Mouse (Mus musculus): ENCODE results near the gene Olfr1423. TPM values are rescaled to one million over a fixed set of nuclear protein-coding genes. Genes with fewer than 3 reads are reported as not detected.

The Olfr1423 gene
- polyA plus RNA-seq, 1 experiment from 2014 or later, result 0.03 TPM

DNA sequence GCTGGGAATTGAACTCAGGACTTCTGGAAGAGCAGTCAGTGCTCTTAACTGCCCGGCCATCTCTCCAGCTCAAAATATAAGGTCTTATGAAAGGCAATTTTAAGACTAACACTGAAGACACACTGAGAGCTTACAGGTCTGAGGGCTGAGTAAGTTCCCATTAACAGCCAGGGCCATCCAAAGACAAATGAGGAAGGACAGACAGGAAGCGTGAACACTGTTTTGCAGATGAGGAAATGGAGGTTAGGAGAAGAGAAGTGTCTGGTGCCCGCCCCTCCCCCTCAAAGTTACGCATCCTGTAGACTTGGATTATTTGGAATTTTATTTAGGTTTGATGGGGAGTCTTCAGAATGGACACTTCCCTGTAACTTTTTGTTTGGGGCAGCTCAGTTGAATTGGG is 17.0 kb downstream of the Olfr1423 start:
- 82% methylated on average over 4 of the region's 4 CpGs for WGBS
- Histone ChIP-seq H3K9ac (ENCODE audit: low read length) (no peak overlapping the region), H3K4me2 (no peak overlapping the region), H3K27me3 (ENCODE audit: control insufficient read depth, insufficient read depth, low read length) (no peaks in the 10 kb centered on the region), H3K4me3 (ENCODE audit: low read depth, low read length) (no peak overlapping the region), H3K27ac (ENCODE audit: low read depth, low read length) (no peak overlapping the region), H3K4me1 (ENCODE audit: control insufficient read depth, insufficient read depth, low read length) (peaks cover 1% of the 10 kb centered on the region; the same call in 1 of the 2 replicates), H3K9me3 (ENCODE audit: control insufficient read depth, low read length) (no peaks in the 10 kb centered on the region), H3K36me3 (ENCODE audit: control insufficient read depth, insufficient read depth, low read length) (no peaks in the 10 kb centered on the region)
- DNase-seq (ENCODE audit: low spot score, missing footprints), result no peak
- ATAC-seq (ENCODE audit: low FRiP score), result no peak

GRCm38 (mm10) chr19:12016192-12016591 is 24.9 kb downstream of the Olfr1423 start:
- Histone ChIP-seq H3K4me3 (ENCODE audit: low read depth, low read length) (no peak overlapping the region), H3K4me1 (ENCODE audit: control insufficient read depth, insufficient read depth, low read length) (peaks cover 6% of the 10 kb centered on the region), H3K27ac (ENCODE audit: low read depth, low read length) (no peak overlapping the region), H3K36me3 (ENCODE audit: control insufficient read depth, insufficient read depth, low read length) (no peaks in the 10 kb centered on the region), H3K27me3 (ENCODE audit: control insufficient read depth, insufficient read depth, low read length) (no peaks in the 10 kb centered on the region), H3K9me3 (ENCODE audit: control insufficient read depth, low read length) (no peaks in the 10 kb centered on the region), H3K9ac (ENCODE audit: low read length) (no peak overlapping the region), H3K4me2 (no peak overlapping the region)
- no peak for DNase-seq (ENCODE audit: low spot score, missing footprints)
- no peak for ATAC-seq (ENCODE audit: low FRiP score)
- WGBS, result 74% methylated on average over 4 of the region's 4 CpGs

- no peaks in the 10 kb centered on the region for H3K27me3 ChIP-seq (ENCODE audit: control insufficient read depth, insufficient read depth, low read length)
- DNase-seq (ENCODE audit: low spot score, missing footprints) (no peak), ATAC-seq (ENCODE audit: low FRiP score) (no peak)
- H3K27ac ChIP-seq (ENCODE audit: low read depth, low read length), result no peak overlapping the region
- no peaks in the 10 kb centered on the region for H3K9me3 ChIP-seq (ENCODE audit: control insufficient read depth, low read length)
- no peak overlapping the region for H3K4me3 ChIP-seq (ENCODE audit: low read depth, low read length)
- no peak overlapping the region for H3K4me2 ChIP-seq
- no peak overlapping the region for H3K9ac ChIP-seq (ENCODE audit: low read length)
- no peaks in the 10 kb centered on the region for H3K36me3 ChIP-seq (ENCODE audit: control insufficient read depth, insufficient read depth, low read length)
- WGBS, result 70% methylated on average over 8 of the region's 8 CpGs
- H3K4me1 ChIP-seq (ENCODE audit: control insufficient read depth, insufficient read depth, low read length), result peaks cover 6% of the 10 kb centered on the region
These were observed 25.4 kb downstream of the Olfr1423 start for GRCm38 (mm10) chr19:12015708-12016107.

GRCm38 (mm10) chr19:12013228-12013627 is 27.9 kb downstream of the Olfr1423 start:
- peak overlapping the region; percentile 49 for H3K9ac ChIP-seq (ENCODE audit: low read length)
- no peaks in the 10 kb centered on the region for H3K36me3 ChIP-seq (ENCODE audit: control insufficient read depth, insufficient read depth, low read length)
- H3K27me3 ChIP-seq (ENCODE audit: control insufficient read depth, insufficient read depth, low read length), result no peaks in the 10 kb centered on the region
- H3K9me3 ChIP-seq (ENCODE audit: control insufficient read depth, low read length), result no peaks in the 10 kb centered on the region
- ATAC-seq (ENCODE audit: low FRiP score), result no peak
- WGBS, result 0% methylated on average over 12 of the region's 12 CpGs
- H3K4me1 ChIP-seq (ENCODE audit: control insufficient read depth, insufficient read depth, low read length), result peaks cover 3% of the 10 kb centered on the region; the same call in 1 of the 2 replicates
- DNase-seq (ENCODE audit: low spot score, missing footprints), result peak; percentile 89
- peak overlapping the region; percentile 50 for H3K4me2 ChIP-seq
- H3K4me3 ChIP-seq (ENCODE audit: low read depth, low read length), result peak overlapping the region; percentile 64
- H3K27ac ChIP-seq (ENCODE audit: low read depth, low read length), result no peak overlapping the region

DNA sequence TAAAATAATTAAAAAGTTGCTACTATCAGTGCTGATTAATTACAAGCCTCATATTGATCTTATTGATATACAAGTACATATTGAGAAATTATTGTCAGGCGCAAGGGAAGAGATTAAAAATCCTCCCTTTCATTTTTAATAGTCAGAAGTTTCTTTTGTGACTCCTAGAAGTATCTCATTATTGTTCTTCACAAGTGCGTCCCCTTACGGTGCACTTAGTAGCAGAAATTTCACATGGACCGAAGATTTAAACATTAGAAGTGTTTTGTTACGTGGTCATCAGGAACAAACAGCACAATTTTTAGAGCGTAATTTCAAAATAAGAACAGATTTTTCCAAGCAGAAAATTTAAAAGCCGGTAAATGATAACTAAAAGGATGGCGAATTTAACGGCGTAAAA is 28.5 kb downstream of the Olfr1423 start:
- peaks cover 3% of the 10 kb centered on the region; the same call in 1 of the 2 replicates for H3K4me1 ChIP-seq (ENCODE audit: control insufficient read depth, insufficient read depth, low read length)
- no peaks in the 10 kb centered on the region for H3K9me3 ChIP-seq (ENCODE audit: control insufficient read depth, low read length)
- ATAC-seq (ENCODE audit: low FRiP score) (no peak), DNase-seq (ENCODE audit: low spot score, missing footprints) (peak; percentile 88)
- H3K9ac ChIP-seq (ENCODE audit: low read length), result peak overlapping the region; percentile 49; the same call in 1 of the 2 replicates
- peak overlapping the region; percentile 50 for H3K4me2 ChIP-seq
- WGBS, result 1% methylated on average over 10 of the region's 10 CpGs
- no peaks in the 10 kb centered on the region for H3K36me3 ChIP-seq (ENCODE audit: control insufficient read depth, insufficient read depth, low read length)
- H3K4me3 ChIP-seq (ENCODE audit: low read depth, low read length), result peak overlapping the region; percentile 64
- no peak overlapping the region for H3K27ac ChIP-seq (ENCODE audit: low read depth, low read length)
- no peaks in the 10 kb centered on the region for H3K27me3 ChIP-seq (ENCODE audit: control insufficient read depth, insufficient read depth, low read length)

DNA sequence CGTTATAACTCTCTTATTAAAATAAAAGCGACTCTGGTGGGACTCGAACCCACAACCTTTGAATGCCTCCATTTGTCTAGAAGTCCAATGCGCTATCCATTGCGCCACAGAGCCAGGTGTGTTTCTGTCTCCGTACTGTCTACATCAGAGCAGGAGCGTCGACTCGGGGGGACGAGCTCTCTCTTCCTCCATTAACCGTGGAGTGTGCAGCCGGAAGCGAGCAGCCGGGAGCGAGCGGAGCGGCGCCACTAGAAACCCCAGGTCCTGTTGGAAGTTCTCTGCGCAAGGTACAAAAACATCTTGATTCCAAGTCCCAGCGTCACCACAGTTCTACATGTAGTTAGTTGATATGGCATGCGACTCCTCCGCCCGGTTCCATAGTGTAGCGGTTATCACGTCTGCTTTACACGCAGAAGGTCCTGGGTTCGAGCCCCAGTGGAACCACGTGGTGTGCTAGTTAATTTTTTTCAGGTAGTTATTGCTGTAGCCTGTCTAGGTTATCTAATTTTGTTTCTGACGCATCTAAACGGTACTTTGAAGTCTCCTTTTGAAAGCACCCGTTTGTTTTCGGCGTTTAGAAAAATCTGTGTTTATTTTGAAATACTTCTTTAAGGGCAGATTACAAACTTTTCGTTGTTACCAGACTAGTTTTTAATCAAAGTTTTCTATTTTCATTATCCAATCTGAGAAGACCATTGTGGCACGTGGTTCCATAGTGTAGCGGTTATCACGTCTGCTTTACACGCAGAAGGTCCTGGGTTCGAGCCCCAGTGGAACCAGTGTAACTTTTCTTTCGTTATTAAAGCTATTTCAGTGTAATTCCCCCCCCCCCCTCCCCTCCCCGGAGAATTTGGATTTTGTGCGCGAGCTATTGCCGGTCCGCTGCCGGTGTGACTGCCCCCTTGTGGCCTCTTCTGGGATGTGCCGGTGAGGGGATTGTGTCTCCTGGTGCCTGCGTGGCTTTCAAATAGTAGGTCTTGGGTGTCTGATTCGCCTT is 29.3 kb downstream of the Olfr1423 start:
- Histone ChIP-seq H3K9me3 (ENCODE audit: control insufficient read depth, low read length) (no peaks in the 10 kb centered on the region), H3K4me2 (peak overlapping the region; percentile 63), H3K27me3 (ENCODE audit: control insufficient read depth, insufficient read depth, low read length) (peaks cover 4% of the 10 kb centered on the region), H3K36me3 (ENCODE audit: control insufficient read depth, insufficient read depth, low read length) (no peaks in the 10 kb centered on the region), H3K27ac (ENCODE audit: low read depth, low read length) (no peak overlapping the region; the same call in 1 of the 2 replicates), H3K4me1 (ENCODE audit: control insufficient read depth, insufficient read depth, low read length) (peaks cover 3% of the 10 kb centered on the region; the same call in 1 of the 2 replicates), H3K4me3 (ENCODE audit: low read depth, low read length) (peak overlapping the region; percentile 64), H3K9ac (ENCODE audit: low read length) (peak overlapping the region; percentile 82; the same call in 1 of the 2 replicates)
- WGBS, result under 1% methylated on average over 49 of the region's 49 CpGs
- peak; percentile 86 for ATAC-seq (ENCODE audit: low FRiP score)
- DNase-seq (ENCODE audit: low spot score, missing footprints), result peak; percentile 100

GRCm38 (mm10) chr19:12010916-12011559 is 30.1 kb downstream of the Olfr1423 start:
- DNase-seq (ENCODE audit: low spot score, missing footprints), result peak; percentile 99
- H3K4me1 ChIP-seq (ENCODE audit: control insufficient read depth, insufficient read depth, low read length), result peaks cover 3% of the 10 kb centered on the region; the same call in 1 of the 2 replicates
- H3K36me3 ChIP-seq (ENCODE audit: control insufficient read depth, insufficient read depth, low read length), result no peaks in the 10 kb centered on the region
- peak overlapping the region; percentile 64 for H3K4me3 ChIP-seq (ENCODE audit: low read depth, low read length)
- H3K4me2 ChIP-seq, result peak overlapping the region; percentile 63
- H3K27ac ChIP-seq (ENCODE audit: low read depth, low read length), result peak overlapping the region; percentile 84
- WGBS, result under 1% methylated on average over 26 of the region's 26 CpGs
- peaks cover 4% of the 10 kb centered on the region for H3K27me3 ChIP-seq (ENCODE audit: control insufficient read depth, insufficient read depth, low read length)
- peak; percentile 43 for ATAC-seq (ENCODE audit: low FRiP score)
- peak overlapping the region; percentile 82 for H3K9ac ChIP-seq (ENCODE audit: low read length)
- H3K9me3 ChIP-seq (ENCODE audit: control insufficient read depth, low read length), result no peaks in the 10 kb centered on the region

- H3K4me3 ChIP-seq (ENCODE audit: low read depth, low read length), result peak overlapping the region; percentile 64
- H3K27me3 ChIP-seq (ENCODE audit: control insufficient read depth, insufficient read depth, low read length), result peaks cover 4% of the 10 kb centered on the region
- ATAC-seq (ENCODE audit: low FRiP score) (peak; percentile 43), DNase-seq (ENCODE audit: low spot score, missing footprints) (peak; percentile 99)
- H3K4me1 ChIP-seq (ENCODE audit: control insufficient read depth, insufficient read depth, low read length), result peaks cover 3% of the 10 kb centered on the region; the same call in 1 of the 2 replicates
- WGBS, result under 1% methylated on average over 24 of the region's 24 CpGs
- H3K27ac ChIP-seq (ENCODE audit: low read depth, low read length), result peak overlapping the region; percentile 84
- no peaks in the 10 kb centered on the region for H3K9me3 ChIP-seq (ENCODE audit: control insufficient read depth, low read length)
- no peaks in the 10 kb centered on the region for H3K36me3 ChIP-seq (ENCODE audit: control insufficient read depth, insufficient read depth, low read length)
- H3K4me2 ChIP-seq, result peak overlapping the region; percentile 63
- peak overlapping the region; percentile 82 for H3K9ac ChIP-seq (ENCODE audit: low read length)
These were observed 30.8 kb downstream of the Olfr1423 start for GRCm38 (mm10) chr19:12010281-12010771.
